Mouse (Mus musculus): Measurements from ENCODE around the gene Gm4791. TPM values are rescaled to one million over a fixed set of nuclear protein-coding genes. Genes with fewer than 3 reads are reported as not detected.

Gm4791 gene
- not detected for total RNA-seq (2021)
- long read RNA-seq, experiment 1 = 0 reads
- long read RNA-seq, experiment 2 = 0 reads

- no peak for DNase-seq
These were observed at the start of gene Gm4791 for GRCm38 (mm10) chr9:46998338-46998791. Gene Gm4791, plus strand, starts transcription at chr9:46998741.

GRCm38 (mm10) chr9:46956286-46956685, 42.3 kb upstream of the Gm4791 start:
- DNase-seq = no peak

GRCm38 (mm10) chr9:46957420-46957950, 41.1 kb upstream of the Gm4791 start:
- DNase-seq = no peak

- DNase-seq = no peak
These were observed 32.5 kb upstream of the Gm4791 start for GRCm38 (mm10) chr9:46966028-46966427.

- DNase-seq = no peak
These were observed 29.6 kb upstream of the Gm4791 start for GRCm38 (mm10) chr9:46968970-46969369.

GRCm38 (mm10) chr9:46969406-46969805, 29.1 kb upstream of the Gm4791 start:
- DNase-seq = no peak

- DNase-seq = no peak
These were observed 19.7 kb upstream of the Gm4791 start for GRCm38 (mm10) chr9:46978806-46979205.

- DNase-seq = no peak
These were observed 18.4 kb upstream of the Gm4791 start for GRCm38 (mm10) chr9:46980111-46980510.

- no peak for DNase-seq
These were observed 15.1 kb upstream of the Gm4791 start for GRCm38 (mm10) chr9:46983471-46983870.

- no peak for DNase-seq
These were observed 43.0 kb downstream of the Gm4791 start for GRCm38 (mm10) chr9:47041569-47041968.

Measured in adrenal gland, postnatal 36 days (tissue).